Mouse (Mus musculus): Measurements from ENCODE around the gene Rps6kc1.

- no peak for TF ChIP-seq POLR2A (IDR thresholded peaks at IDR 0.05; ENCODE audit: low read depth, low read length)
- TF ChIP-seq CTCF (IDR thresholded peaks at IDR 0.05; ENCODE audit: borderline replicate concordance, insufficient read depth, low read length): no peak
These were observed 251.7 kb downstream of the Rps6kc1 start for GRCm38 (mm10) chr1:190659722-190660502.

Measured in embryonic fibroblast, embryonic 13.5 days (primary cell).